Mouse (Mus musculus) common myeloid progenitor, adult 5-6 weeks (primary cell): ENCODE measurements around the gene Ctss. TPM values are rescaled to one million over a fixed set of nuclear protein-coding genes. Genes with fewer than 3 reads are reported as not detected.
"Not testable (repeated sequence)": the region's sequence is repeated elsewhere in the genome, so short reads cannot be mapped to it uniquely, and the experiment has no call there.

Experiments used
- ATAC-seq: replicated peaks from 2 replicates; pipeline ENCODE4 v1.8.0; 2016; ENCODE audit warnings: low read depth, mild to moderate bottlenecking, moderate TSS enrichment, inconsistent platforms; ENCODE audit not compliant: poor library complexity, severe bottlenecking
- total RNA-seq: library from RNA; stranded (forward); fragments of 200-1000, 187-1606 nt; gene quantifications from 2 replicates; pipeline ENCODE4 v1.2.3, GENCODE M21; 2017

The Ctss gene
- total RNA-seq, 1 experiment from 2014 or later = 75.3 TPM

DNA sequence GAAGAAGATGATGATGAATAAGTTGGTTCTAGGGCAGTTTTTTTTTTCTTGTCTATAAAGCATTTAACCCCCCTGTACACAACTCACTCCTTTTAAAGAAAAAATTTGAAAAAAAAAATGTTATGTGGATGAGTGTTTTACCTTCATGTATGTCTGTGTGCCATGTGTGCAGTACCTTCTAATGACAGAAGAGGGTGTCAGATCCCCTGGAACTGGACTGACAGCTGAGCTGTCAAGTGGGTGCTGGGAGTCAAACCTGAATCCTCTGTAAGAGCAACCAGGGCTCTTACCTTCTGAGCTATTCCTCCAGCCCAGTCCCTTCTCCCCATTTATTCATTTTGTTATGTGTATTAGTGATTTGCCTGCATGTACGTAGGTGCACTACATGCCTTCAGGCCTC, 4.4 kb downstream of the Ctss start:
- ATAC-seq = no peak

- ATAC-seq = no peak
Measured at GRCm38 (mm10) chr3:95533364-95533763, 6.8 kb downstream of the Ctss start.

- ATAC-seq = no peak
Measured at GRCm38 (mm10) chr3:95534927-95535326, 8.3 kb downstream of the Ctss start.

DNA sequence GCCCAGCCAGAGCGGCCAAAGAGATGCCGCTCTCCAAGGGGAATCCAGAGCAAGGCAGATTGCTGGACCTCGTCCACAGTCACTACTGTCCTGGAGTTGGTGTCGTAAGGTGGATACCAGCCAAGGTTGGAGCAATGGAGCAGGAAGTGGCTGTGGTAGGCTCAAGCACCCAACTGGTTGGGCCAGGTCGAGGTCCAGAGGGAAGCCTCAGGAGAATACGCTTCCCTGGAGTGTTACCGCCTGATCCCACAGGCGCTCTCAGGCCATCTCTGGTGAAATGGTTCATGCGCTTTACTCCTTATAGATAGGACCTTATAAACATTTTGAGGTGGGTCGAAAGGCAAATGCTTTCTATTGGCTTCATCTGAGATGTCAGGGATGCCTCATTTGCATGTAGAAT, 12.3 kb downstream of the Ctss start:
- no peak for ATAC-seq

DNA sequence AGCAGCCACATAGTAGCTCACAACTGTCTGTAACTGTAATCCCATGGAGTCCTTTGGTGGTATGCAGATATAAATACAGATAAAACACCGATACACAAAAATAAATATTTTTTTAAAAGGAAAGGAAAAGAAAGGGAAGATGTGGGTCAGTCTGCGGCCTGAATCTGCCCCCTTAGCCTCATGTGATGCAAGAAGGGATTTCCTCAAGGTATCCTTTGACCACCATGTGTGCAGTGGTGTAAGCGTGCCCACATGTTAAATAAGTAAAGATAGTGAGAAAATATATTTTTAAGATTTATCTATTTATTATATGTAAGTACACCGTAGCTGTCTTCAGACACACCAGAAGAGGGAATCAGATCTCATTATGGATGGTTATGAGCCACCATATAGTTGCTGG, 13.3 kb downstream of the Ctss start:
- no peak for ATAC-seq

- not testable (repeated sequence) for ATAC-seq
Measured at GRCm38 (mm10) chr3:95541186-95541585, 14.6 kb downstream of the Ctss start.

DNA sequence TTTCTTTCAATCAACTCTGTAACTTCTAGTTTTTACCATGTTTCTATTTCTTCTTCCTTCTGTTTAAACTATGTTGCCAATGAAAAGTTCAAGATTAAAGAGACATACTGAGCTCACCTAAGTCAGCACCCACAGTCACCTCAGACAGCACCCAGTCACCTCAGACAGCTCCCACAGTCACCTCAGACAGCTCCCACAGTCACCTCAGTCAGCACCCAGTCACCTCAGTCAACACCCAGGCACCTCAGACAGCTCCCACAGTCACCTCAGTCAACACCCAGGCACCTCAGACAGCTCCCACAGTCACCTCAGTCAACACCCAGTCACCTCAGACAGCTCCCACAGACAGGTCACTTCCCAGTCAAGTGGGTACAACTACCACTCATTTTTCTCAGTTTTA, 15.6 kb downstream of the Ctss start:
- ATAC-seq = no peak

DNA sequence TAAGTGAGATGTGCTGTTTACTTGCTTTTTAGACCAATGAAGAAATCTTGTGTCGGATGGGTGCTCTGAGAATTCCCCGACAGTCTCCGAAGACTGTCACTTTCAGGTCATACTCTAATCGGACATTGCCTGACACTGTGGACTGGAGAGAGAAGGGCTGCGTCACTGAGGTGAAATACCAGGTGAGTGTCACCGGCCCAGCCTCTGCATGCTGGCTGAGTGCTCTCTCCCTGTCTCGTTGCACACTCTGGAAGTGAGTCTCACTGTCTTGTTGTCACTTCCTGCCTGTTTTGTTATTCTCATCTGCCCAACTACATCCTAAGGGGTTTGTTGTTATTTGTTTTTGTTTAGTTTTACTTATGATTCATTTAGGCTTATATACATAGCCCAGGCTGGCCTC, 16.4 kb downstream of the Ctss start:
- ATAC-seq = no peak

DNA sequence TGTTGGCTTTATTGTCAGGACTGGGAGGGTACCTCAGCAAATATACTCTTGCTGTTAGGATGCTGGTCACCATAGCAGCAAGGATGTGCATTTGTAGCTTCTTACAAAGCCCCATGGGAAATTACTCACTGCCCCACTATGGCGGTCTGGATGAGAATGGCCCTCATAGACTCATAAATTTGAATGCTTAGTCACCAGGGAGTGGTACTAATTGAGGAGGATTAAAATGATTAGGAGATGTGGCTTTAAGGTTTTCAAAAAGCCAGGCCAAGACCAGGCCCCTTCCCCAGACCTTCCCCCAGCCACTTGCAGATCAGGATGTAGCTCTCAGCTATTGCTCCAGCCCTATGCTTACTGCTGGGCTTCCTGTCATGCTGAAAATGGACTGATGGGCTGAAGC, 23.6 kb downstream of the Ctss start:
- ATAC-seq = no peak

GRCm38 (mm10) chr3:95553986-95554385, 27.4 kb downstream of the Ctss start:
- no peak for ATAC-seq

- no peak for ATAC-seq
Measured at GRCm38 (mm10) chr3:95559437-95559836, 32.9 kb downstream of the Ctss start, which contains the start of gene Hormad1. Gene Hormad1 (plus strand): TSS chr3:95559677.

DNA sequence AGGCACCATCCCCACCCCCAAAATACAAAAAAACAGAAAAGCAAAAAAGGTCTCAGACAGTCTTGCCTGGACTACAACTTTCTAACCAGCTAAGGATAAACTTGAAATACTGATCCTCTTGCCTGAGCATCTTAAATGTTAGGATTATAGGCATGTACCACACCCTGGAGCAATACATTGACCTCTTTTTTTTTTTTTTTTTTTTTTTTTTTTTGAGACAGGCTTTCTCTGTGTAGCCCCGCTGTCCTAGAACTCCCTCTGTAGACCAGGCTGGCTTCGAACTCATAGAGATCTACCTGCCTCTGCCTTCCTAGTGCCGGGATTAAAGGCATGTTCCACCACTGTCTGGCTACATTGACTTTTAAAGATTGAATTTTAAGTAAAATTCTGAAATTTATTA, 34.2 kb downstream of the Ctss start:
- ATAC-seq = no peak

DNA sequence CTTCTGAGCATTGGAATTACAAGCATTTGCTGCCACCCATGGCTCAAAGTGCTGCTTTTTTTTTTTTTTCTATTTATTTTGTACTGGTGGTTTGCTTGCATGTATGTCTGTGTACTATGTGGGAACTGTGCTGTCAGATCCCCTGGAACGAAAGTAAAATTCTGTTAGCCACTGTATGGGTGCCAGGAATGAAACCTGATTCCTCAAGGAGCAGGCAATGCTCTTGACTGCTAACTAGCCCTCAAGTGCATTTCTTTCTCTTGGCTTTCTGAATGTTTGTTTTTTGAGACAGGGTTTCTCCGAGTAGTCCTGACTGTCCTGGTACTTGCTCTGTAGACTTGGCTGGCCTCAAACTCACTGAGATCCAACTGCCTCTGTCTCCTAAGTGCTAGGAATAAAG, 35.2 kb downstream of the Ctss start:
- ATAC-seq = no peak

GRCm38 (mm10) chr3:95569585-95569984, 43.0 kb downstream of the Ctss start:
- ATAC-seq = no peak

- ATAC-seq = peak; percentile 24
Measured at GRCm38 (mm10) chr3:95587754-95588603, 61.4 kb downstream of the Ctss start.

GRCm38 (mm10) chr3:95588604-95589086, 62.1 kb downstream of the Ctss start, which contains the start of gene Golph3l:
Gene Golph3l (plus strand): TSS chr3:95588934.
- ATAC-seq = peak; percentile 100

DNA sequence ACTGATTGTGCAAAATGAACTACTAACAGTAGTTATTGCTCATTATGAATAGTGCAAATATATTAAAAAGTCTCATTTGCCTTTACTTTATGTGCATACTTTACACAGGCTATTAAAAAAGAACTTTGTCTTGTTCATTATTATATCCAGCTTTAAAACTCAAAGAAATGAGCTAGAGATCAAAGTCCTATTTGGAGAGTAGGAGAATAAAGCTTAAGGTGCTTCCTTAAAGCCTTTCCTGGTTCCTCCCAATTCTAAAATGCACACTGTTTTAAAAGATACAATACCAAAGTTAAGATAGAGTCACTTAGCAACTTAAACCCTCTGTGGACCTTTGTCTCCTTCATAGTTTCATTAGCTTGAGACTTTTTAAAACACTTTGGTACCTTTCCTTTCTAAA, 72.1 kb downstream of the Ctss start:
- ATAC-seq = no peak

DNA sequence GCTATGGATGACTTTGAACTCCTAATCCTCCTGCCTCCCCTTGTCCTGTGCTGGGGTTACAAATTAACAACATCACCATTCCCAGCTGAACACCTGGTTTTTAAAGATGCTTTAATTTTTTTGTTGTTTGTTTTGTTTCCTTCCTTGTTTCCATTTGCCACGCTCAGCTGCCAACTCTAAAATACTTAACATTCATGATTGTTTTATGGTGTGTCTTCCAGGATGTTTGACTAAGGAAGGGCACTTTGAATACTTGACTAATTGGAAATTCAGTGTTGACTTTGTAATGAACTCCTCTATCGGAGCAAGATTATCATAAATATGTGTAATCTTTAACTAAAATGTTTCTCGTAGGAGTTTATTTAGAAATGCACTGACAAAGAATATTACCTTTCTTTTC, 74.7 kb downstream of the Ctss start:
- ATAC-seq = no peak
